Mouse (Mus musculus): ENCODE measurements around the gene Sv2c.
A peak's percentile ranks its signal among the peaks of the same experiment; 100 is the strongest.

Sv2c gene

DNA sequence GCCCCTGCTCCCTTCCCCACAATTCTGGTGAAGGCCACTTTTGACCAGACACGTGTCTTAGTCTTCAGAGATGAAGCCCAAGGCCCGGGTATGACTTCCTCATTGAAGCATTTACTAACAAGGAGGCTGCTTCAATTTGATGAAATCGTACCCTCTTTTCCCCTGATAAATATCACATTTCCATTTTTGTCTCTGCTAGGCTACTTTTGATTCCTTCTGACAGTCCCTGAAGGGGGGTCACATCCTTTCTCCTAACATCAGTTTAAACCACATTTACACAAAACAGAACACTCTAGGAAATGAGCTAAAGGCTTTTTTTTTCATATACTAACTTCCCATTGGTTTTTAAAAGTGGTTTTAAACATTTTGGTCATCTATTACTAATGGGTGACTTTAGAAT lies 79.6 kb downstream of the Sv2c start:
- no peak for DNase-seq (ENCODE audit: low spot score)

- no peak for DNase-seq (ENCODE audit: low spot score)
Measured at GRCm38 (mm10) chr13:96045396-96045795, 87.0 kb downstream of the Sv2c start.

- no peak for DNase-seq (ENCODE audit: low spot score)
Measured at GRCm38 (mm10) chr13:96040275-96041042, 91.9 kb downstream of the Sv2c start.

DNA sequence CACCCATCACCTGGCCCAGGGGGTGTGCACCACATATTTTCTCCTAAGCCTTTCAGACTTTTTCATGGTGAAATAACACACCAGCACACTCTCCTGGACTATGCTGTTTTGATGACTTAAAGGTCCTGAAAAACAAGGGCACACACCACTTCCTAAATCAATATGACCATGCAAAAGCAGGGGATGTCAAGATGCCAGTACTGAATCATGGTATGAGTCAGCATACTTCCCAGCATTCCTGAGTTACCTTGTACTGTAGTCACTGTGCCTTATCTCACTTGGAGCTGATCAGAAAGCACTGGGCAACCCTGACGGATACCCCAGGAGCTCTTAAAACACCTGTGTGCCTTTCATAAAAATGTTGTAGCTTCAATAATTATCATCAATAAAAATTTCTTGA lies 92.8 kb downstream of the Sv2c start:
- DNase-seq (ENCODE audit: low spot score) = no peak

DNA sequence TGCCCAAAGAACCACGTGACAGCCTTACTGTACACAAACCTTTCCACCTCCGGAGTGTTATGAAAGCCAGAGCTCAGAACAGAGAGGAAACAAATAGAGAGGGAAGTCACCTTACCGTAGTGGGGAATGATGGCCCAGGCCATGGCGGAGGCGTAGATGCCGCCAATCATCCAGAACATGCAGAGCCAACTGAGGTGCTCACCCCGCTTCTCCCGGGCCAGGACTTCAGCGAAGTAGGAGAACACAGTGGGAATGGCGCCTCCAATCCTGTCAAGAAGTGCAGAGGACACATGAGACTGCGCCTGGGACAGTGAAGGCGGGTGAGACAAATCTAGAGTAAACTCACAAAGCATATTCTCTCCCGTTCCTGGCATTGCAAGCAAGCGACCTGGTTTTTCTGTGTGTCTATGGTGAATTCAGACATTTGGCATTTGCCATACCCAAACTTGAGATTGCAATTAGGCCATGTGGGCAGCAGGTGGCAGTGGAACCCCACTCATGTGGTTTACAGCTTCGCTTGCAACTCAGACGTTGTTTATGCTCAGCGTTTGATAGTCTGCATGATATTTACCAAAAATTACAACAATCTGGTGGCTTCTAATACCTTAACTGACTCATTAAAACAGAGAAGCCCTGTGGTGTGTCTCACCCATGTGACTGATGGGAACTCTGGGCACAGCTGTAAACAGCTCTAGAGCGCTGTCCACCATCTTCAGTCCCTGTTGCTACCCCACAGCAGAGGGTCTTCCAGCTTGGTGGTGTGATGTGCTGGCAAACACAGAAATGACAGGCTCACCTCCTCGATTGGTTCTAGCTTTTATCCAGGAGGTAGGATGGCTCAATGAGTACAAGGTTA lies 101.8 kb downstream of the Sv2c start:
- peak; percentile 81 for DNase-seq (ENCODE audit: low spot score)

DNA sequence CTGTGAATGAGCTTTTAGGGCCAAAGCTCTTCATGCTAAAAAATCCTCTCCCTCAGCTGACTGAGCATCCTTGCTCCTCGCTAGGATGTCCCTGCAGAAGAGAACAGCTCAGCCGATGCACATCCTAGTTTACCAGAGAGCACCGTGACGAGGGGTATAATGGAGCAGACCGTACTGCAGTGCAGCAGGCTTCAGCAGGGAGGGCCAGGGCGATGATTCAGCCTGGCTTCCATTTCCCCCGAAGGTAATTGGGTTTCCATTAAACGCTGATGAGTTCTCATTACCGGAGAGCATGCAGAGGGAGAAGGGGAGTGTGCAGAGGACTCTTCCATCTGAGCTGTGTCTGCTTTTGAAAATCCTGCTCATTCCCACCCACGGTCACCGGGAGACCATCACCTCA lies 108.5 kb downstream of the Sv2c start:
- DNase-seq (ENCODE audit: low spot score) = no peak

DNA sequence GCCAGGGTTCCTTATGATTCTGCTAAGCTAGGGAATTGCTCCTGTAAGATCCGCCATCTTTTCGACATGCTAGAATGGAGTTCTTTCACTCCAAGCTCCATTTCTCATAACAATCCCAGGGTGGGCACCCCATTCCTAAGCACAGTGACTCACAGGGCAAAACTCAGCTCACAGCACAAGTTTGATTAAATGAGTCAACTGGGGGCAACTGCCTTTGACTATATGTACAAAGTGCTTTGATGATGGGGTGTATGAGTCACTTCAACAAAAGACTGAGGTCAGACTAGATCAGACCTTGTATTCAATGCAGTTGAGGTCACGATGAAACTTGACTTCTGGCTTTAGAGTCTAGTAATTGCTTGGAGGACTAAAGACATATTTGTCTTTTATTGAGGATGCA lies 116.9 kb downstream of the Sv2c start:
- no peak for DNase-seq (ENCODE audit: low spot score)

GRCm38 (mm10) chr13:96010861-96011511 lies 121.4 kb downstream of the Sv2c start:
- DNase-seq (ENCODE audit: low spot score) = peak; percentile 70

GRCm38 (mm10) chr13:96008975-96009374 lies 123.4 kb downstream of the Sv2c start:
- no peak for DNase-seq (ENCODE audit: low spot score)

DNA sequence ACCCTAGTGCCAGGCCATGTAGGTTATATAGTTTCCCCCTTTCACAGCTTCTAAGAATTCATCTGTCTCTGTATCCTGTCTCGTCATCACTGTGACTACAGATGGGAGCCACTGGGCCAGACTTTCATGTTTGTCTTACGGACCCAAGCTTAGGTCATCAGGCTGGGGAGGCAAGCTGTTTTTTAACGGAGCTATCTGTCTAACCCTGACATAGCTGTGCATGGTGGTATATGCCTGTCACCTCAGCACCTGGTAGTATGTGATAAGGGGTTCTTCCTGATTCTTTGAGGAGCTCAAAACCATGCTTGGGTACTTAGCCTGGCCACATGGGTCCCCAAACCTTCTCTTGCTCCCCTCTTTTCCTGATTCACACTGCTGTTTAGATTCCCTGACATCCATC lies 124.2 kb downstream of the Sv2c start:
- DNase-seq (ENCODE audit: low spot score) = no peak

- DNase-seq (ENCODE audit: low spot score) = no peak
Measured at GRCm38 (mm10) chr13:96003539-96003938, 128.8 kb downstream of the Sv2c start.

DNA sequence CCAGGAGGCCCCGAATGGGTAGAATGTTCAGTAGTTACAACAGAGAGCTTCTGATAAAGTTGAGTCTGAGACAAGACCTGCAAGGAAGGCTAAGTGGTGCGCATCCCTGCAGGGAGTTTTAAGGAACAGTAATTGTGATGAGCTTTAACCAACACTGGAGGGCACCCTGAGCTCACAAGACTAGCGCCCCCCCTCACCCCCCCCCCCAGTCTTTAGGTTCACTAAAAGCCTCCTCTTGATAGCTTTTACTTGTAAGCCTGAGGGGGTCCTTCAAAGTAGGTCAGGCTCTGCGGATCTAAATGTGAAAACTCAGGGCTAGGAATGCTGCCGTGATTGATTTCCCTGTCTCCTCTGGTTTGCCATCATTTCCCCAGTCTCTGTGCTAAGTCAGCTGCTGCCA lies 129.9 kb downstream of the Sv2c start:
- DNase-seq (ENCODE audit: low spot score) = no peak

- peak; percentile 12 for DNase-seq (ENCODE audit: low spot score)
Measured at GRCm38 (mm10) chr13:95999396-95999795, 133.0 kb downstream of the Sv2c start.

DNA sequence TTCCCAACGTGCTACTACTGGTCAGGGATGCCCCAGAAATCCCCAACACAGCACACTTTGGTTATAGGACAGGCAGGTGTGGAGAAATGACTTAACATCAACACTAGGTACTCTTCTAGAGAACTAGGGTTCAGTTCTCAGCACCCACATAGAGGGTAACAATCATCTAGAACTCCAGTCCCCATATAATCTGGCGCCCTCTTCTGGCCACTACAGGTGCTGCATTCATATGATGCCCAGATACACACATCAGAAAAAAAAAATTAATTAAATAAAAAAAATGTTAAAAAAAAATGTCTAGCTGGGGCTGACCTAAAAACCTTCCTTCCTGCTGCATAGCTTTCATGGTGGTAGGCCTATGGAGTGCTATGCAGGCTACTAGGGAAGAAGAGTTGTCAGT lies 135.1 kb downstream of the Sv2c start:
- no peak for DNase-seq (ENCODE audit: low spot score)

DNA sequence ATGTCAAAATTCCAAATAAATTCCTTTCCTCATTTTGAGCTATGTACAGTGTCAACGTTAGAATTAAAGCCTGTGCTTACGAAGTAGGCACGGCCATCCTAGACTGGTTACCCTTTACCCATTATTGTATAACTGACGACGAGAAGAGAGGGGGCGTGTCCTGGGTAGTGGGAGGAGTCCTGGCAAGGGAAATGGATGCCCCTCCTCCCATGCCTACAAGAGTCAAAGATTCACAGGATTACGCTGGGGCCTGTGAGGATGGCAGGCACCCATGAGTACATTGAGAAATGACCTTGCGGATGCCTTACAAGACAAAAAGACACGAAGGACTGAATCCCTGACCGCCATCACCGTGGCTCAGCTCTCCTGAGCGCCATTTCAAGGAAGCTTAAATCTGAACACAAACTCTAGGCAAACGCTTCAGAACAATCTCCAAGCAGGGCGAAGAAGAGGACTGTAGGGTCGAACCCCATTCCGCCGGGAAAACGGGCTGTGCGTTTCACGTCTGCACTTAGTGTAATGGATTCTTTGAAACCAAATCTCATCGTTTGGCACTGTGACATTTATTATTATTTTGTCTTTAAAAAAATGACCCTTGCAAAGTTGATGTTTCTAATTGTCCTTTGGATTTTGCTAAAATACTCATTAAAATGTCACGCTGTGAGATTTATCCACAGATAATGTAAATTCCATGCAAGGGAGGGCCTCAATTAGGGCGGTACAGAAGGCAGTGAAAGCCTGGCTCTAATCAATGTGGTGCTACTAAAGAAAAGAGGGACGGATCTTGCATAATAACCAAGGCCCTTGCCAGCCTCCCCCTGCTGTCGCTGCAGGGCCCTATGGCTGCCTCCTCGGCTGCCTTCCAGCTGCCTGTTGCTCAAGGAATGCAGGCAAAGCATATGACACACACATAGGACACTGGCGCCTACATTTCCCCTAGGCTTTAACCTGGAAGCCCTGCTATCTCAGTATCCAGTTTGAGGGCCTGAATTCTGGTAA lies 137.4 kb downstream of the Sv2c start:
- peak; percentile 33 for DNase-seq (ENCODE audit: low spot score)

DNA sequence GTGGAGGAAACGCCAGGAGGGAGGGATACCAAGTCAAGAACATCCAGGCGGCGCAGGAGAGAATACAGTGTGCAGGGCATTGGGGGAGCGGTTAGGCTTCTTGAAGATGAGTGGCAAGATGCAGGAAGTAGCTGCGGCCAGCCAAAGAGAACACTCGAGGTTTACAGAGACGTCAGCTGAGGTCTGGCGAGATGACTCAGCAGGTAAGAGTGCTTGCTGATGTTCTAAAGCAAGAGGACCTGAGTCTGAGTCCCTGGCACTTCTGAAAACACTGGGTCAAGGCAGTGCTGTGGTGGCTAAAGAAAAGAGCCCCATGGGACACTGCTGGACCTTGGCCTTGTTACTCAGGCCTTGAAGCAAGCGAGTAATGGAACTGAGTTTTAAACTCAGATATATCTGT lies 144.2 kb downstream of the Sv2c start:
- no peak for DNase-seq (ENCODE audit: low spot score)

GRCm38 (mm10) chr13:95987147-95987546 lies 145.2 kb downstream of the Sv2c start:
- no peak for DNase-seq (ENCODE audit: low spot score)

DNA sequence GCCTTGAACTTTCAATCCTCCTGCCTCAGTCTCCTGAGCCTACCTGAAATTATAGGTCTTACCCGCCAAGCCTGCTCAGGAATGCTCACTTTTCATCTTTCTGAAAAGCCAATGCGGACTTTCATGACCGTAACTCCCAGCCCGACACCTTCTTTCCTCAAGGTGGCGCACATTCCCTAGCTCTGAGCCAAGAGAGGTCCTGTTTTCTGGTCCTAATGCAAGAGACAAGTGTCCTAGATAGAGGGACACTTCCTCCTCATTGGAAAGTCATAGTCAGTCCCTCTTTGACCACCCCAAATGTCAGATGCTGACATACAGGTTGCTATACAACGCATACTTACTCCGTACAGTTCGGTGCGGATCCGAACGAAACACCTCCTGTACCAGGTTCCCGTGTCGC lies 146.0 kb downstream of the Sv2c start:
- DNase-seq (ENCODE audit: low spot score) = peak; percentile 72

DNA sequence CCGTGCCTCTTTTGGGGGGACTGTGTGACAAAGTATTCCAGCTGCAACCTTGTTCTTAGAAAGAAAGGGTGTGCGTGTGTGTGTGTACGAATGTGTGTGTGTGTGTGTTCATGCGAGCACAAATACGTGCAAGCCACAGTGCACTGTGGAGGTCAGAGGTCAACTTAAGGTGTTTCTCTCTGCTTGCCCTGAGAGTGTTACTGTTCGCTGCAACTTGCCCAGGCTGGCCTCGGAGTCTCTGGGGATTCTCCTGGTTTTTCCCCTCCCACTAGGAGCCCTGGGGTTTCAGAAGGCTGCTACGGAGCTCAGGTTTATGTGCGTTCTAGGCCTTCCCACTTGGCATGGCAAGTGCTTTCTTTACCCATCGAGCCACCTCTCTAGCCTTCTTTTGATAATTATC lies 157.2 kb downstream of the Sv2c start:
- no peak for DNase-seq (ENCODE audit: low spot score)

- no peak for DNase-seq (ENCODE audit: low spot score)
Measured at GRCm38 (mm10) chr13:95974106-95974505, 158.3 kb downstream of the Sv2c start.

DNA sequence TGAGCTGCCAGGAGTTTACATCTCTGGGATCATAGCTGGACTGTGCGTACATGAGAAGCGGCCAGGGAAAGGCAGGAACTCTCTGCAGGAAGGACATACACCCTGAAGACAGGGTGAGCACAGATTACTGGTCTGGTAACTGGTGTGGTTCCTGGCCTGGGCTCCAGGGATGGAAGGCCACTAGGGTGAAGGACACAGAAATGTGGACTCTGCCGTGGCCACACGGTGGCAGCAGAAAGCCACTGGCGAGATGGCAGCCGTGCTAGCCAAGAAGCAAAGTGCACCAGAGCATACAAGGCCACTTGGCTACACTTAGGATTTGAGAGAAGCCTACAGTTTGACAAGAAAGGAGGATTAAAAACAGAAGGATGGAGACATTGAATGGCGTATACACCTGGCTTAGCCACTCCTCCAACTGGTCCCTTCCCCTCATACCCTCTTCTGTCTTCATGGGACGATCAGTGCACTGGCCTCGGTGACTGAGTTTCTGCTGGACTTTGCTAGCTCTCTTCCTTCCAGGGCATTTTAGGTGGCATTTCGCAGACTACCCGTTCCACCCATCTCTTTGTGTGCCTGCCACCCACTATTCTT lies 158.9 kb downstream of the Sv2c start:
- DNase-seq (ENCODE audit: low spot score) = peak; percentile 91

All from embryo, embryonic 10 days (tissue).